Comparison of ENCODE assay signal across 8 mouse cellular contexts in genomic region chrX:112370577-112371410, GRCm38 (mm10). TPM values are rescaled to one million over a fixed set of nuclear protein-coding genes. Genes with fewer than 3 reads are reported as not detected.
DNase-seq lines count a peak whose midpoint lies in the region; ATAC-seq and TF ChIP-seq lines count a peak whose summit lies in the region.
"Not testable (repeated sequence)": the region's sequence is repeated elsewhere in the genome, so short reads cannot be mapped to it uniquely, and the experiment has no call there.

No protein-coding gene starts in this region.

- in situ Hi-C loops in ES-E14 (cut with MboI; ENCODE audit: low sequenced_read_pairs in 2 of 2, unreplicated experiment in 2 of 2) = not testable (repeated sequence)

- not testable (repeated sequence) for H3K27ac ChIP-seq in ES-E14 (ENCODE audit: insufficient read depth, low read depth, low read length, poor library complexity, severe bottlenecking); cerebellum, adult 2 months (ENCODE audit: insufficient read depth, low read length); liver, embryonic 14.5 days; stomach, postnatal 0 days (replicated peaks)

- not testable (repeated sequence) for H3K9ac ChIP-seq in ES-E14 (ENCODE audit: insufficient read depth, low read depth, low read length, poor library complexity, severe bottlenecking); liver, embryonic 14.5 days (replicated peaks); stomach, postnatal 0 days (ENCODE audit: low read length)

- H3K4me1 ChIP-seq in ES-E14 (ENCODE audit: control insufficient read depth in 2 of 2, insufficient read depth in 2 of 2, low read length in 2 of 2, poor library complexity in 1 of 2); cerebellum, adult 2 months (ENCODE audit: control insufficient read depth, insufficient read depth, low read length); liver, embryonic 14.5 days (replicated peaks; ENCODE audit: control insufficient read depth in 2 of 2, insufficient read depth in 2 of 2, low read length in 1 of 2); stomach, postnatal 0 days (replicated peaks; ENCODE audit: control insufficient read depth, insufficient read depth): not testable (repeated sequence)

- not testable (repeated sequence) for H3K4me3 ChIP-seq in ES-E14 (ENCODE audit: insufficient read depth in 1 of 2, low read depth in 1 of 2, low read length in 2 of 2, poor library complexity in 1 of 2, severe bottlenecking in 1 of 2); cerebellum, adult 2 months (replicated peaks; ENCODE audit: insufficient read depth, low read depth, low read length); liver, embryonic 14.5 days (ENCODE audit: insufficient read depth in 1 of 2, low read depth in 2 of 2, low read length in 2 of 2); stomach, postnatal 0 days (ENCODE audit: low read depth, low read length)

- peak; percentile 20 for DNase-seq in ES-E14 (ENCODE audit: low read depth, low spot score)
- peak; percentile 12 to 39 for DNase-seq in cerebellum, adult 2 months
- peak; percentile 27 for DNase-seq in heart, postnatal 25 days (ENCODE audit: low spot score)
- DNase-seq in kidney, postnatal 36 days = peak; percentile 2 to 30
- DNase-seq in liver, embryonic 14.5 days (ENCODE audit: low read depth in 3 of 3, low spot score in 3 of 3) = peak in 2 of 3 experiments; percentile 1 to 19
- peak; percentile 51 for DNase-seq in neural tube, embryonic 10.5 days (ENCODE audit: extremely low spot score, low spot score)
- DNase-seq in stomach, postnatal 0 days (ENCODE audit: low spot score) = peak; percentile 30

- WGBS in cerebellum, adult 2 months = 83% methylated on average over 5 of the region's 5 CpGs
- WGBS in liver, embryonic 14.5 days (ENCODE audit: insufficient replicate concordance) = 65% methylated on average over 5 of the region's 5 CpGs
- 80% methylated on average over 5 of the region's 5 CpGs for WGBS in stomach, postnatal 0 days

- H3K4me2 ChIP-seq in liver, embryonic 14.5 days (ENCODE audit: low read depth); stomach, postnatal 0 days (replicated peaks; ENCODE audit: low read depth): not testable (repeated sequence)

- TF ChIP-seq POLR2A in cerebellum, adult 2 months (IDR thresholded peaks at IDR 0.05; ENCODE audit: borderline replicate concordance, insufficient read depth, low read length) = not testable (repeated sequence)

- peak; percentile 88 for ATAC-seq in frontal cortex, adult (ENCODE audit: low TSS enrichment)
- peak; percentile 96 for ATAC-seq in liver, embryonic 14.5 days (ENCODE audit: insufficient read depth)
- ATAC-seq in stomach, postnatal 0 days (ENCODE audit: low FRiP score, low TSS enrichment) = peak; percentile 100

- not testable (repeated sequence) for H3K27me3 ChIP-seq in cerebellum, adult 2 months (ENCODE audit: control insufficient read depth, insufficient read depth, low read length); liver, embryonic 14.5 days (ENCODE audit: control insufficient read depth, insufficient read depth, low read length); stomach, postnatal 0 days (ENCODE audit: control insufficient read depth, insufficient read depth, low read length)

- not testable (repeated sequence) for H3K36me3 ChIP-seq in ES-E14 (ENCODE audit: control insufficient read depth, insufficient read depth, low read length, poor library complexity, severe bottlenecking); liver, embryonic 14.5 days (replicated peaks; ENCODE audit: control insufficient read depth, insufficient read depth, low read depth); stomach, postnatal 0 days (ENCODE audit: control insufficient read depth, insufficient read depth, low read length)

- TF ChIP-seq EP300 in liver, embryonic 14.5 days (IDR thresholded peaks at IDR 0.05; ENCODE audit: low read depth); stomach, postnatal 0 days (optimal IDR thresholded peaks at IDR 0.05): not testable (repeated sequence)

- intact Hi-C loops in heart, postnatal 25 days (cut with DNase I) = not testable (repeated sequence)

- not testable (repeated sequence) for TF ChIP-seq CTCF in cerebellum, adult 2 months (IDR thresholded peaks at IDR 0.05; ENCODE audit: borderline replicate concordance, insufficient read depth, low read depth, low read length); liver, embryonic 14.5 days (IDR thresholded peaks at IDR 0.05; ENCODE audit: low read depth); stomach, postnatal 0 days (IDR thresholded peaks at IDR 0.05; ENCODE audit: low read depth)

- not testable (repeated sequence) for H3K9me3 ChIP-seq in ES-E14 (ENCODE audit: control insufficient read depth, insufficient read depth, low read depth, low read length); liver, embryonic 14.5 days (ENCODE audit: control insufficient read depth, low read length); stomach, postnatal 0 days (ENCODE audit: control insufficient read depth, low read length)

RNA-seq across cellular contexts. Expression of gene Satl1, which starts 35.8 kb away (rescaled TPM):
- not detected in 2 replicates for total RNA-seq in ES-E14 (2012; rRNA removed)
- polyA plus RNA-seq in cerebellum, adult 2 months (2012; rRNA removed) = not detected in 2 replicates
- not detected for total RNA-seq in heart, postnatal 25 days (2021)
- not detected in 2 replicates for polyA plus RNA-seq in liver, embryonic 14.5 days (2012; rRNA removed)
- polyA plus RNA-seq in liver, embryonic 14.5 days (2014; fragmentation: Nextera tagmentation; extraction: Ambion mirVana) = not detected in 2 replicates
- not detected in 2 replicates for polyA plus RNA-seq in stomach, postnatal 0 days (2015; fragmentation: Nextera tagmentation; extraction: Ambion mirVana)

RNA-seq across cellular contexts. Expression of gene Apool, which starts 59.7 kb away (rescaled TPM):
- 13.7 and 16.8 TPM in 2 replicates for total RNA-seq in ES-E14 (2012; rRNA removed)
- 6.1 and 6.2 TPM in 2 replicates for polyA plus RNA-seq in cerebellum, adult 2 months (2012; rRNA removed)
- total RNA-seq in heart, postnatal 25 days (2021) = 10 to 100 TPM; 65.7 to 73.1 TPM
- 4.7 and 7.8 TPM in 2 replicates for polyA plus RNA-seq in liver, embryonic 14.5 days (2012; rRNA removed)
- polyA plus RNA-seq in liver, embryonic 14.5 days (2014; fragmentation: Nextera tagmentation; extraction: Ambion mirVana) = 22.7 and 26.1 TPM in 2 replicates
- polyA plus RNA-seq in stomach, postnatal 0 days (2015; fragmentation: Nextera tagmentation; extraction: Ambion mirVana) = 38.7 and 39.6 TPM in 2 replicates
